Mouse (Mus musculus) intestine, embryonic 14.5 days (tissue): ENCODE results near the gene Vezf1. TPM values are rescaled to one million over a fixed set of nuclear protein-coding genes. Genes with fewer than 3 reads are reported as not detected.

Source experiments
- ATAC-seq: fragments of 200-750 bp; cut with Nextera tagmentation; replicated peaks from 2 replicates; pipeline ENCODE4 v1.8.0; 2017; ENCODE audit warnings: low read depth, moderate number of reproducible peaks, moderate TSS enrichment, moderate library complexity; ENCODE audit not compliant: low FRiP score, low TSS enrichment
- DNase-seq: peaks from one replicate; pipeline ENCODE4 v3.0.0-alpha.2; 2018; ENCODE audit warnings: low spot score
- H3K27ac ChIP-seq: fragments of 300-500 bp; sonication (generic); 2 replicates; pipeline ENCODE4 v1.5.1; 2014; ENCODE audit warnings: low read depth, mild to moderate bottlenecking, control low read depth
- H3K27me3 ChIP-seq: fragments of 300-500 bp; sonication (generic); replicated peaks from 2 replicates; pipeline ENCODE4 v1.6.1; 2014; ENCODE audit warnings: low read length, control low read depth; ENCODE audit not compliant: control insufficient read depth, insufficient read depth
- H3K36me3 ChIP-seq: fragments of 300-500 bp; sonication (generic); 2 replicates; pipeline ENCODE4 v1.6.1; 2014; ENCODE audit warnings: low read length, control low read depth; ENCODE audit not compliant: control insufficient read depth, insufficient read depth
- H3K4me1 ChIP-seq: fragments of 300-500 bp; sonication (generic); replicated peaks from 2 replicates; pipeline ENCODE4 v1.6.1; 2014; ENCODE audit warnings: low read length, control low read depth, mixed read lengths; ENCODE audit not compliant: control insufficient read depth, insufficient read depth
- H3K4me2 ChIP-seq: fragments of 300-500 bp; sonication (generic); 2 replicates; pipeline ENCODE4 v1.6.1; 2014; ENCODE audit warnings: low read length
- H3K4me3 ChIP-seq: fragments of 300-500 bp; sonication (generic); 2 replicates; pipeline ENCODE4 v1.5.1; 2014; ENCODE audit warnings: low read depth, low read length, control low read depth, mixed read lengths
- H3K9ac ChIP-seq: fragments of 300-500 bp; sonication (generic); 2 replicates; pipeline ENCODE4 v1.6.1; 2014; ENCODE audit warnings: mild to moderate bottlenecking, low read length
- H3K9me3 ChIP-seq: fragments of 300-500 bp; sonication (generic); 2 replicates; pipeline ENCODE4 v1.6.1; 2016; ENCODE audit warnings: low read length, control low read depth; ENCODE audit not compliant: control insufficient read depth
- WGBS: fragments of 180-500 bp; shearing (Covaris S2); extraction: QIAGEN DNeasy Blood & Tissue Kit; methylation state at CpG from one replicate; pipeline ENCODE4 v1.1.7; 2014; 5-methylcytosine and 5-hydroxymethylcytosine counted together
- polyA plus RNA-seq: library from polyadenylated mRNA; unstranded; fragments of >200 nt; fragmentation: Nextera tagmentation; extraction: Ambion mirVana; gene quantifications from 2 replicates; pipeline ENCODE4 v1.2.1, GENCODE M21; 2014

Gene Vezf1
- polyA plus RNA-seq, 1 experiment from 2014 or later, result 40.0 TPM

- H3K9me3 ChIP-seq, result no peaks in the 10 kb centered on the region
- DNase-seq (no peak), ATAC-seq (no peak)
- H3K4me3 ChIP-seq, result no peak overlapping the region
- no peaks in the 10 kb centered on the region for H3K27me3 ChIP-seq
- no peak overlapping the region for H3K9ac ChIP-seq
- no peaks in the 10 kb centered on the region for H3K36me3 ChIP-seq
- H3K27ac ChIP-seq, result no peak overlapping the region
- H3K4me2 ChIP-seq, result no peak overlapping the region
- H3K4me1 ChIP-seq, result peaks cover 9% of the 10 kb centered on the region; the same call in 1 of the 2 replicates
- 94% methylated on average over 10 of the region's 10 CpGs for WGBS
Measured at GRCm38 (mm10) chr11:88129935-88130334, 61.9 kb downstream of the Vezf1 start.

- Histone ChIP-seq H3K9ac (0 out of 2 replicates have a peak overlapping the region, but pooled peaks have one; percentile 10), H3K4me1 (peaks cover 9% of the 10 kb centered on the region; the same call in 1 of the 2 replicates), H3K27me3 (no peaks in the 10 kb centered on the region), H3K9me3 (no peaks in the 10 kb centered on the region), H3K4me2 (peak overlapping the region; percentile 1; the same call in 1 of the 2 replicates), H3K36me3 (no peaks in the 10 kb centered on the region), H3K4me3 (no peak overlapping the region), H3K27ac (peak overlapping the region; percentile 8; the same call in 1 of the 2 replicates)
- 44% methylated on average over 8 of the region's 8 CpGs for WGBS
- no peak for ATAC-seq
- DNase-seq, result no peak
Measured at GRCm38 (mm10) chr11:88131847-88132246, 63.8 kb downstream of the Vezf1 start.

Other genes starting within 250 kb of the Vezf1 start
- gene Lpo, start 240.0 kb upstream of the Vezf1 start, polyA plus RNA-seq, result 0.08 TPM in 1 of 2 replicates, not detected in the other
- 14.0 and 15.2 TPM in 2 replicates for gene Mks1, start 215.1 kb upstream of the Vezf1 start, polyA plus RNA-seq
- gene Epx, start 192.7 kb upstream of the Vezf1 start, polyA plus RNA-seq, result 0.17 and 0.46 TPM in 2 replicates
- not detected in 2 replicates for gene Olfr462, start 176.0 kb upstream of the Vezf1 start, polyA plus RNA-seq
- gene Olfr463, start 170.9 kb upstream of the Vezf1 start, polyA plus RNA-seq, result 0.13 TPM in 1 of 2 replicates, not detected in the other
- gene Olfr464, start 147.3 kb upstream of the Vezf1 start, polyA plus RNA-seq, result not detected in 2 replicates
- 14.1 and 20.4 TPM in 2 replicates for gene Dynll2, start 80.7 kb upstream of the Vezf1 start, polyA plus RNA-seq
- 334 and 353 TPM in 2 replicates for gene Srsf1, start 20.9 kb upstream of the Vezf1 start, polyA plus RNA-seq
- 16.7 and 16.9 TPM in 2 replicates for gene Cuedc1, start 29.8 kb downstream of the Vezf1 start, polyA plus RNA-seq
- 60.8 and 65.2 TPM in 2 replicates for gene Mrps23, start 136.1 kb downstream of the Vezf1 start, polyA plus RNA-seq
- not detected in 2 replicates for gene Ccdc182, start 225.8 kb downstream of the Vezf1 start, polyA plus RNA-seq